Mouse (Mus musculus) brain, embryonic 14.5 days (tissue): ENCODE data around the gene Slc25a41.

Experiments
- CTCF ChIP-seq: fragments of 200-500 bp; IDR thresholded peaks from 2 replicates; pipeline ENCODE4 v1.5.1; 2012; ENCODE audit warnings: inconsistent platforms, mild to moderate bottlenecking, moderate library complexity, borderline replicate concordance; ENCODE audit not compliant: insufficient read depth, insufficient read length; ENCODE audit errors: extremely low read depth
- POLR2A ChIP-seq: fragments of 200-500 bp; IDR thresholded peaks from 2 replicates; pipeline ENCODE4 v1.6.1; 2012; ENCODE audit warnings: mild to moderate bottlenecking, inconsistent platforms, borderline replicate concordance; ENCODE audit not compliant: poor library complexity, insufficient read depth, insufficient read length, severe bottlenecking; ENCODE audit errors: extremely low read depth

DNA sequence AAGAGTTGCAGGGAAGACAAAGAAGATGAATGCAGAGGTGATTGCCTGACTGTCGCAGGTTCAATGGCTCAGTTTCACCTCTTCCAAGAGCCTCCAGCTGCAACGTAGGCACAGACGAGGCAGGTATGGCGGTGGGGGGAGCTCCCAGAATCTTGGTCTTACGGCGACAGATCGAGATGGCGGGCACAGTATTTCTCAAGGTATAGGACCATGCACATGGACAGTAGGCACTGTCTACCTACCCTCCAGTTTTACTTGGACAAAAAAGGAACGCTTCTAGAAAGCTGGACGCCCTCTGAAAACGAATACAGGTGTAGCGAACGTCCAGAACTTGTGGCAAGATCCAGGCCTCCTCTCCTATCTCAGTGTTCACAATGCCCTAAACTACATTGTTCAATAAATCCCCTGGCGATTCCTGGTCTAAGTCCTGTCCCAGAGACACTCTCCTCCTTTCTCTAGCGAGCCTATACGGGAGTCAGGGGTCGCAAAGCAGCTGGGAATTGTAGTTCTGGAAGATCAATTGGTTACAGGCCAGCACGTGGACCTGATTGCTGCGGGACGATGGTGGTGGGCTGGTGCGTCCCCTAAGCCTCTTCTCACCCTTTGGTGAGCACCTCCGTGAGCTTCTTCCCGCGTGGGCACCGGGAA is 51.9 kb downstream of the Slc25a41 start:
- no peak for TF ChIP-seq CTCF
- TF ChIP-seq POLR2A: peak; percentile 24; the same call in 1 of the 2 replicates
